Mouse (Mus musculus): ENCODE measurements around the gene Zkscan8. TPM values are rescaled to one million over a fixed set of nuclear protein-coding genes. Genes with fewer than 3 reads are reported as not detected.

Zkscan8 gene
- total RNA-seq (2014; fragmentation: Nextera tagmentation) (10.9 TPM in 2 replicates), total RNA-seq (2017) (7.3 and 7.8 TPM in 2 replicates)

GRCm38 (mm10) chr13:21530781-21531201 lies at the start of gene Zkscan8:
Zkscan8 (minus strand) TSS chr13:21531120.
- peak; percentile 99 for ATAC-seq (replicated peaks; ENCODE audit: poor library complexity, severe bottlenecking)

GRCm38 (mm10) chr13:21559793-21560192 lies 28.9 kb upstream of the Zkscan8 start, which contains the start of gene Olfr1535:
Olfr1535 (minus strand) TSS chr13:21559893.
- no peak for ATAC-seq (replicated peaks; ENCODE audit: poor library complexity, severe bottlenecking)

GRCm38 (mm10) chr13:21550416-21551110 lies 19.6 kb upstream of the Zkscan8 start:
- ATAC-seq (replicated peaks; ENCODE audit: poor library complexity, severe bottlenecking), result no peak

GRCm38 (mm10) chr13:21549487-21549886 lies 18.6 kb upstream of the Zkscan8 start:
- ATAC-seq (replicated peaks; ENCODE audit: poor library complexity, severe bottlenecking), result peak; percentile 50

GRCm38 (mm10) chr13:21542708-21543107 lies 11.8 kb upstream of the Zkscan8 start, which contains the start of gene Olfr1366:
Olfr1366 (minus strand) TSS chr13:21542808.
- no peak for ATAC-seq (replicated peaks; ENCODE audit: poor library complexity, severe bottlenecking)

- ATAC-seq (replicated peaks; ENCODE audit: poor library complexity, severe bottlenecking), result no peak
Observed at GRCm38 (mm10) chr13:21530136-21530535, 784 bp downstream of the Zkscan8 start.

GRCm38 (mm10) chr13:21506221-21506649 lies 24.7 kb downstream of the Zkscan8 start:
- ATAC-seq (replicated peaks; ENCODE audit: poor library complexity, severe bottlenecking), result peak; percentile 99

- ATAC-seq (replicated peaks; ENCODE audit: poor library complexity, severe bottlenecking), result no peak
Observed at GRCm38 (mm10) chr13:21502296-21502695, 28.6 kb downstream of the Zkscan8 start.

- ATAC-seq (replicated peaks; ENCODE audit: poor library complexity, severe bottlenecking), result peak; percentile 61; the same call in 1 of the 2 replicates
Observed at GRCm38 (mm10) chr13:21501182-21501581, 29.7 kb downstream of the Zkscan8 start, which contains the start of gene Gm11273. Gm11273 (minus strand) TSS chr13:21501418.

- ATAC-seq (replicated peaks; ENCODE audit: poor library complexity, severe bottlenecking), result peak; percentile 63
Observed at GRCm38 (mm10) chr13:21495080-21495479, 35.8 kb downstream of the Zkscan8 start, which contains the start of gene AK157302. AK157302 (plus strand) TSS chr13:21495223.

GRCm38 (mm10) chr13:21492847-21493246 lies 38.1 kb downstream of the Zkscan8 start:
- peak; percentile 58 for ATAC-seq (replicated peaks; ENCODE audit: poor library complexity, severe bottlenecking)

GRCm38 (mm10) chr13:21486881-21487280 lies 44.0 kb downstream of the Zkscan8 start:
- no peak for ATAC-seq (replicated peaks; ENCODE audit: poor library complexity, severe bottlenecking)

- peak; percentile 94 for ATAC-seq (replicated peaks; ENCODE audit: poor library complexity, severe bottlenecking)
Observed at GRCm38 (mm10) chr13:21478759-21479670, 51.9 kb downstream of the Zkscan8 start, which contains the start of the genes Zkscan4 and Gm10065. Zkscan4 (plus strand) TSS chr13:21478907. Gm10065 (minus strand) TSS chr13:21479441.

- ATAC-seq (replicated peaks; ENCODE audit: poor library complexity, severe bottlenecking), result no peak
Observed at GRCm38 (mm10) chr13:21472427-21472826, 58.5 kb downstream of the Zkscan8 start.

- no peak for ATAC-seq (replicated peaks; ENCODE audit: poor library complexity, severe bottlenecking)
Observed at GRCm38 (mm10) chr13:21469097-21469496, 61.8 kb downstream of the Zkscan8 start.

GRCm38 (mm10) chr13:21468061-21469019 lies 62.6 kb downstream of the Zkscan8 start, which contains the start of gene Nkapl:
Nkapl (minus strand) TSS chr13:21468509.
- peak; percentile 99 for ATAC-seq (replicated peaks; ENCODE audit: poor library complexity, severe bottlenecking)

GRCm38 (mm10) chr13:21467336-21467735 lies 63.6 kb downstream of the Zkscan8 start:
- no peak for ATAC-seq (replicated peaks; ENCODE audit: poor library complexity, severe bottlenecking)
